Mouse (Mus musculus): Measurements from ENCODE around the gene Rbm24.

- TF ChIP-seq POLR2A (IDR thresholded peaks at IDR 0.05; ENCODE audit: borderline replicate concordance, insufficient read depth, low read length), result no peak
- TF ChIP-seq CTCF (IDR thresholded peaks at IDR 0.05; ENCODE audit: borderline replicate concordance, insufficient read depth, low read depth, low read length), result no peak
Observed at GRCm38 (mm10) chr13:46414050-46414449, 4.2 kb upstream of the Rbm24 start.

All from cerebellum, adult 2 months (tissue).